Mouse (Mus musculus) ZHBTc4 (cell line): ENCODE results near the gene Ppargc1a.
A peak's percentile ranks its signal among the peaks of the same experiment; 100 is the strongest.

Experiments used
- DNase-seq: peaks from one replicate; pipeline ENCODE4 v3.0.0-alpha.2; 2011; ENCODE audit warnings: low read depth, low spot score

Ppargc1a gene

GRCm38 (mm10) chr5:51567659-51568058 lies at the start of gene Ppargc1a:
Gene Ppargc1a (minus strand): TSS chr5:51567726.
- no peak for DNase-seq

GRCm38 (mm10) chr5:51616877-51617276 lies 49.4 kb upstream of the Ppargc1a start:
- DNase-seq = no peak

- no peak for DNase-seq
These were observed 44.5 kb upstream of the Ppargc1a start for GRCm38 (mm10) chr5:51612049-51612448.

GRCm38 (mm10) chr5:51607686-51608480 lies 40.4 kb upstream of the Ppargc1a start:
- DNase-seq = no peak

- DNase-seq = no peak
These were observed 32.0 kb upstream of the Ppargc1a start for GRCm38 (mm10) chr5:51599549-51599948.

GRCm38 (mm10) chr5:51595644-51596043 lies 28.1 kb upstream of the Ppargc1a start:
- no peak for DNase-seq

GRCm38 (mm10) chr5:51592206-51592605 lies 24.7 kb upstream of the Ppargc1a start:
- DNase-seq = no peak

GRCm38 (mm10) chr5:51591537-51592154 lies 24.1 kb upstream of the Ppargc1a start:
- no peak for DNase-seq

GRCm38 (mm10) chr5:51586187-51586586 lies 18.7 kb upstream of the Ppargc1a start:
- DNase-seq = no peak

- DNase-seq = no peak
These were observed 17.5 kb upstream of the Ppargc1a start for GRCm38 (mm10) chr5:51584987-51585386.

GRCm38 (mm10) chr5:51584186-51584585 lies 16.7 kb upstream of the Ppargc1a start:
- no peak for DNase-seq

- DNase-seq = no peak
These were observed 16.1 kb upstream of the Ppargc1a start for GRCm38 (mm10) chr5:51583632-51584031.

GRCm38 (mm10) chr5:51583030-51583429 lies 15.5 kb upstream of the Ppargc1a start:
- DNase-seq = peak; percentile 73

GRCm38 (mm10) chr5:51582618-51583017 lies 15.1 kb upstream of the Ppargc1a start:
- no peak for DNase-seq

- DNase-seq = no peak
These were observed 10.1 kb upstream of the Ppargc1a start for GRCm38 (mm10) chr5:51577594-51577993.

GRCm38 (mm10) chr5:51573770-51574169 lies 6.2 kb upstream of the Ppargc1a start:
- no peak for DNase-seq

GRCm38 (mm10) chr5:51568198-51568690 lies 718 bp upstream of the Ppargc1a start:
- no peak for DNase-seq

GRCm38 (mm10) chr5:51565672-51566071 lies 1.9 kb downstream of the Ppargc1a start:
- DNase-seq = no peak

GRCm38 (mm10) chr5:51565038-51565437 lies 2.5 kb downstream of the Ppargc1a start:
- DNase-seq = no peak

GRCm38 (mm10) chr5:51563574-51563973 lies 4.0 kb downstream of the Ppargc1a start:
- DNase-seq = no peak

- no peak for DNase-seq
These were observed 9.8 kb downstream of the Ppargc1a start for GRCm38 (mm10) chr5:51557607-51558278.

- DNase-seq = no peak
These were observed 13.9 kb downstream of the Ppargc1a start for GRCm38 (mm10) chr5:51553671-51554070.
